Mouse (Mus musculus): ENCODE measurements at regions not wholly inside any gene's neighbourhood (a gene's known extent, or its start where the extent isn't known, plus 50 kb on each side); places are given as distances from the start of the nearest gene placed in this dataset.
A peak's percentile ranks its signal among the peaks of the same experiment; 100 is the strongest.

- Histone ChIP-seq H3K27ac (no peak overlapping the region), H3K4me3 (no peak overlapping the region)
- TF ChIP-seq CTCF (conservative IDR thresholded peaks at IDR 0.05) = no peak
- no peak for DNase-seq (ENCODE audit: low spot score in 2 of 2)
Measured at GRCm38 (mm10) chr12:58743800-58744199, 268.0 kb downstream of the Sec23a start.

- DNase-seq (ENCODE audit: low spot score in 2 of 2) = no peak
- H3K4me3 ChIP-seq = no peak overlapping the region
- TF ChIP-seq CTCF (conservative IDR thresholded peaks at IDR 0.05) = no peak
- no peak overlapping the region for H3K27ac ChIP-seq
Measured at GRCm38 (mm10) chr12:58728094-58728493, 283.7 kb downstream of the Sec23a start.

DNA sequence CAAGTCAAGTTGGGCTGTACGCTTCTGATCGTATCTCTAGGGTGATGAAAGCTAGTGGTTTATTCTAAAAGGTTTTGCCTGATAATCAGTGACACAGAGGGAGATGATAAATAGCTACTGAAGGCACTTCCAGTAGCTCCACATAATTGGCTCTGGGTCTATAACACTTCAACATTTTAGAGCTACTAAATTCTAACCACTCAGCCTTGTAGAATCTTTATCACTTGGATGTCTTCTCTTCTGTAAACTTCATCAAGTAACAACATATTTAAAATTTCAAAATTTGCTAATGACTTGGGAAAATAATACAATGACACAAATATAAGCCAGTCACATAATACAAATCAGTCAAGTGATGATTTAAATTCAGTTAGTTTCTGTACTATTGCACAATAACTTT, 284.3 kb downstream of the Sec23a start:
- no peak for DNase-seq (ENCODE audit: low spot score in 2 of 2)
- H3K4me3 ChIP-seq = no peak overlapping the region
- no peak for TF ChIP-seq CTCF (conservative IDR thresholded peaks at IDR 0.05)
- H3K27ac ChIP-seq = no peak overlapping the region

DNA sequence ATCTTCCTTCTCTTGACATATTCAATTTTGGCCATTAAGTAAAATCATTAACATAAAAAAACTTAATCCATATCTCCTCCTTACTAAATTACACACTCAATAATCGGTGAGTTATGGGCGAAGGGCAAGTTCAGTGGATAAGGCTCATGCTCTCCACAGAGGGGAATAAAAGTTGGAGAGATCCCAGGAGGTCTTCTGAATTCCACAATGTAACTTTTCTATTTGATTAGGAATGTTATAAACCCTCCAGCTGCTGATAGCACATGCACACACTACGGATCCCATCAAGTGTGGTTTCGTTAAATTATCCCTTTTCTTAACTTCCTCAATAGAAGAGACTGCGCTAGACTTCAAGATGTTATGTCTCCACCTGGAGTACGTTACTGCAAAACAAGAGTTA, 293.9 kb downstream of the Sec23a start:
- H3K4me3 ChIP-seq = no peak overlapping the region
- TF ChIP-seq CTCF (conservative IDR thresholded peaks at IDR 0.05) = no peak

DNA sequence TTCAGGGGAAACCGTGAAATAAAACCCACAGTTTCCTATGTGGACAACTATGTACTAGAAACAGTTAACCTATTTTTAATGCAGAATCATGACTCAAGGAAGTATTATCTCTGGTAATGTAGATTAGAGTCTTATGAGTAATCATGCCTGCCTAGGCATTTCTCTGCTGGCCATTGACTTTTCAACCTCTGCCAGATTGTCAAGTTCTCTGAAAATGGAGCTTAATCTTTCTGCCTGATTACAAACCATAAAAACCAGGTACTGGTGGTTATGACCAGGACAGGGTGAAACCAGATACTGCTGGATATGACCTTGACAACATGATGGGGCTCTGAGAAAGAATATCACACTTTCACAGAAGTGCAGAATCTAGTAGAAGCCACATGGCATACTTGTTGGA, 297.6 kb downstream of the Sec23a start:
- no peak for DNase-seq (ENCODE audit: low spot score in 2 of 2)
- H3K27ac ChIP-seq = no peak overlapping the region
- TF ChIP-seq CTCF (conservative IDR thresholded peaks at IDR 0.05) = no peak
- no peak overlapping the region for H3K4me3 ChIP-seq

More for the DNA sequence above, 293.9 kb downstream of the Sec23a start:
- no peak overlapping the region for H3K27ac ChIP-seq
- DNase-seq (ENCODE audit: low spot score in 2 of 2) = no peak

DNA sequence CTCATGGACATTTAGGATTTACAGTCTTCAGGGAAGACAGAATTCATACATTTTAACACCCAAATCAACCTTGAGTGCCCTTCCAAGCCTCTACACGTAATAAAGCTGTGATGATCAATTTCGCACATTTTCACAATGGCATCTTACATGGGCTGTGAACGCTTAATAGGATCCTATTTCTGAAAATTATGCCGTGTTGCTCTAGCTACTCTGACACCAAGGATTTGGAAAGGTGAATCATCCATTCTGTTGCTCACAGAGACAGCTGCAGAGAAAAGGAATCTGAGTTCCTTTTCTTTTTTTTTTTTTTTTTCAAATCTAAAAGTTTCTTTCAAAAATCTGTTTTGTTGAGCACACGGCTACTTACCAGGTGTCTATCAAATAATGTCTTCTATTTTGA, 316.1 kb downstream of the Sec23a start:
- TF ChIP-seq CTCF (conservative IDR thresholded peaks at IDR 0.05) = no peak
- DNase-seq (ENCODE audit: low spot score in 2 of 2) = no peak
- H3K27ac ChIP-seq = no peak overlapping the region
- no peak overlapping the region for H3K4me3 ChIP-seq

- DNase-seq (ENCODE audit: low spot score in 2 of 2) = no peak
- no peak for TF ChIP-seq CTCF (conservative IDR thresholded peaks at IDR 0.05)
- H3K4me3 ChIP-seq = no peak overlapping the region
- no peak overlapping the region for H3K27ac ChIP-seq
Measured at GRCm38 (mm10) chr12:58669914-58670635, 341.7 kb downstream of the Sec23a start.

- no peak overlapping the region for H3K4me3 ChIP-seq
- peak in 1 of 2 experiments; percentile 10 for DNase-seq (ENCODE audit: low spot score in 2 of 2)
- no peak for TF ChIP-seq CTCF (conservative IDR thresholded peaks at IDR 0.05)
- H3K27ac ChIP-seq = peak overlapping the region; percentile 94
Measured at GRCm38 (mm10) chr12:58654530-58655056, 357.2 kb downstream of the Sec23a start.

DNA sequence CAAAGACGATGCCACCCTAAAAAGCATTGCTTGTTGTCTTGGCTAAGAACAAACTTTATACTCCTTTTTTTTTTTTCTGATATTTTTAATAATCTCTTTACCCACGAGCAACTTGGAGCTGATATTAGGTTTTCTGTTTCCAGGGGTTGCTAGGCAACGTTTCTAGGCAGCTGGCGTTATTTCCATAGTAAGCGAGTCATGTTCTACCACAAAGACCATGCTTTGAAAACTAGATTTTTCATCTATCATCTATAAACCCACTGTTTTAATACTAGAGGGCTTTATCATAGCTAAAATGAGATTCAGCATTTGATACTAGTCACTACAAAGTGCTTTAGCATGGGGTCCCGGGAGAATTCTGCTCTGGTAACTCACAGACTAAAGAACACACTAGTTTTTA, 358.1 kb downstream of the Sec23a start:
- Histone ChIP-seq H3K27ac (peak overlapping the region; percentile 94), H3K4me3 (no peak overlapping the region; the same call in 1 of the 2 replicates)
- no peak for TF ChIP-seq CTCF (conservative IDR thresholded peaks at IDR 0.05)
- DNase-seq (ENCODE audit: low spot score in 2 of 2) = peak; percentile 56 to 80

DNA sequence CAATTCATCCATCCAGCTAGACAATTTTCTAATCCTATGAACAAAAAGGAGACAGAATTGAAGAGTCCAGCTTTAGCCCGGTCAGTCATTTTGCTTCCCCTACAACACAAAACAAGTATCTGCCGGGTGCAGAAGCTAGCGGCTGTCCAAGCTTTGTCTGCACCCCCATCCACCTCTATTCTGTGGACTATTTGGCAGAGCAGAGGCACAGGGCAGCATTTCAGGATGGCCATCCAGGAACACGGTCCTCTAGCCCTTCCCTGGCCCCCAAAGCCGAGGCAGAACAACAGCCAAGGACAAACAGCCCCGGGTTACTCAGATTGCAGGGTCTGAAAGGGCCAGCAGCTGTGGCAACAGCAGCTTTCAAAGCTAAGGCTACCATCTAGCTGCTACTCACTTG, 358.6 kb downstream of the Sec23a start:
- Histone ChIP-seq H3K4me3 (peak overlapping the region; percentile 26; the same call in 1 of the 2 replicates), H3K27ac (peak overlapping the region; percentile 94)
- no peak for DNase-seq (ENCODE audit: low spot score in 2 of 2)
- no peak for TF ChIP-seq CTCF (conservative IDR thresholded peaks at IDR 0.05)

GRCm38 (mm10) chr12:58652701-58653100, 359.1 kb downstream of the Sec23a start:
- H3K4me3 ChIP-seq = no peak overlapping the region
- peak overlapping the region; percentile 94 for H3K27ac ChIP-seq
- TF ChIP-seq CTCF (conservative IDR thresholded peaks at IDR 0.05) = no peak
- no peak for DNase-seq (ENCODE audit: low spot score in 2 of 2)

- TF ChIP-seq CTCF (conservative IDR thresholded peaks at IDR 0.05) = no peak
Measured at GRCm38 (mm10) chr12:58648322-58648721, 363.5 kb downstream of the Sec23a start.

DNA sequence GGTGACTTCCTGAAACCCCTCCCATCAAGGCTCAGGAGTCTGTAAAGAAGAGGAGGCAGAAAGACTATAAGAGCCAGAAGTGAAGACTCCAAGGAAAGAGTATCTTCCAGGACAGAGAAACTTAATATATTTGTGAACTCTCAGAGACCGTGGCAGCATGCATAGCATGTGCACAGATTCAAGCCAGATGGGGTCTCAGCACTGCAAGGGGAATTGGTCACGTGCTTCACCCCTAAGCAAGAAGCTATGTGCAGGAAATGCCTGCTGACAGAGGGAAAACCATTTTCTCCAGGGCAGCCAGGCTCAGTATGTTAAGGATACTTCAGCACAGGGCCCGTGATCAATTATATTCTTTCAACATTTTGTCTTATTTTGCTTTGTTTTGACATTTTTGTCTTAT, 368.0 kb downstream of the Sec23a start:
- no peak overlapping the region for H3K27ac ChIP-seq
- H3K4me3 ChIP-seq = no peak overlapping the region
- no peak for DNase-seq (ENCODE audit: low spot score in 2 of 2)
- no peak for TF ChIP-seq CTCF (conservative IDR thresholded peaks at IDR 0.05)

More at GRCm38 (mm10) chr12:58648322-58648721, 363.5 kb downstream of the Sec23a start:
- Histone ChIP-seq H3K27ac (no peak overlapping the region), H3K4me3 (no peak overlapping the region)
- no peak for DNase-seq (ENCODE audit: low spot score in 2 of 2)

- Histone ChIP-seq H3K4me3 (no peak overlapping the region), H3K27ac (no peak overlapping the region)
- no peak for TF ChIP-seq CTCF (conservative IDR thresholded peaks at IDR 0.05)
- no peak for DNase-seq (ENCODE audit: low spot score in 2 of 2)
Measured at GRCm38 (mm10) chr12:58639478-58639877, 370.4 kb upstream of the Clec14a start.

Measured in layer of hippocampus, adult 2 months (tissue).